Mouse (Mus musculus): Measurements from ENCODE around the gene Msi2. TPM values are rescaled to one million over a fixed set of nuclear protein-coding genes. Genes with fewer than 3 reads are reported as not detected.

Gene Msi2
- polyA plus RNA-seq, 1 experiment from 2014 or later = 15.1 TPM

DNA sequence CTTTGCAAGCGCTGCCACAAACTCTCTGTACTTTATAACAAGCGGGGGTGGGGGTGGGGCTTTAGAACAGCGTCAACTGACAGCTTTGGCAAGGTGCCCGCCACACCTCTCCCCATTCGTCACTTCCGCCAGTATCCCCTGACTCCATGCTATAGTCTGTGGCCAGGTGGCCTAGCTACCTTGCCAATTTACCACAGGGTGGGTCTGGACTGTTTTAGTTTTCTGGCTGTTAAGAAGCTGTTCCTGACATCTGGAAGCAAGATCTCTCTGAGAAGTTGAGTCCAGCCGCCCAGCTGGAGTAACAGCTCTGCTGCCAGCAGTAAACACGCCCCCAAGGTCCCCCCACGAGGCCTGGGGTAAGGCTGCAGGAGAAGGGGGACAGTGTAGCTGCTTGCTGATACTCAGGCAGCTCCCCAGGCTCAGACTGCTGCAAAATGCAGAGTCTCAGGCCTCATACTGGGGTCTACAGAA lies 292.6 kb downstream of the Msi2 start:
- peak; percentile 89 for ATAC-seq (ENCODE audit: low read depth)
- Histone ChIP-seq H3K9ac (ENCODE audit: low read length) (no peak overlapping the region), H3K27me3 (ENCODE audit: control insufficient read depth, insufficient read depth, low read depth, low read length) (no peaks in the 10 kb centered on the region), H3K9me3 (ENCODE audit: control insufficient read depth, low read length) (no peaks in the 10 kb centered on the region), H3K27ac (ENCODE audit: low read length) (peak overlapping the region; percentile 23; the same call in 1 of the 2 replicates), H3K36me3 (ENCODE audit: control insufficient read depth, insufficient read depth, low read length) (no peaks in the 10 kb centered on the region), H3K4me2 (ENCODE audit: low read depth, low read length) (no peak overlapping the region), H3K4me1 (replicated peaks; ENCODE audit: control insufficient read depth, insufficient read depth, low read length) (peaks cover 31% of the 10 kb centered on the region), H3K4me3 (ENCODE audit: low read length) (no peak overlapping the region)
- WGBS = 25% methylated on average over 9 of the region's 9 CpGs

- WGBS = 59% methylated on average over 20 of the region's 20 CpGs
- Histone ChIP-seq H3K4me1 (replicated peaks; ENCODE audit: control insufficient read depth, insufficient read depth, low read length) (peaks cover 38% of the 10 kb centered on the region), H3K9ac (ENCODE audit: low read length) (no peak overlapping the region), H3K27me3 (ENCODE audit: control insufficient read depth, insufficient read depth, low read depth, low read length) (no peaks in the 10 kb centered on the region), H3K36me3 (ENCODE audit: control insufficient read depth, insufficient read depth, low read length) (no peaks in the 10 kb centered on the region), H3K4me2 (ENCODE audit: low read depth, low read length) (no peak overlapping the region), H3K27ac (ENCODE audit: low read length) (no peak overlapping the region), H3K4me3 (ENCODE audit: low read length) (no peak overlapping the region), H3K9me3 (ENCODE audit: control insufficient read depth, low read length) (no peaks in the 10 kb centered on the region)
- no peak for ATAC-seq (ENCODE audit: low read depth)
Observed at GRCm38 (mm10) chr11:88424034-88424767, 294.1 kb downstream of the Msi2 start.

DNA sequence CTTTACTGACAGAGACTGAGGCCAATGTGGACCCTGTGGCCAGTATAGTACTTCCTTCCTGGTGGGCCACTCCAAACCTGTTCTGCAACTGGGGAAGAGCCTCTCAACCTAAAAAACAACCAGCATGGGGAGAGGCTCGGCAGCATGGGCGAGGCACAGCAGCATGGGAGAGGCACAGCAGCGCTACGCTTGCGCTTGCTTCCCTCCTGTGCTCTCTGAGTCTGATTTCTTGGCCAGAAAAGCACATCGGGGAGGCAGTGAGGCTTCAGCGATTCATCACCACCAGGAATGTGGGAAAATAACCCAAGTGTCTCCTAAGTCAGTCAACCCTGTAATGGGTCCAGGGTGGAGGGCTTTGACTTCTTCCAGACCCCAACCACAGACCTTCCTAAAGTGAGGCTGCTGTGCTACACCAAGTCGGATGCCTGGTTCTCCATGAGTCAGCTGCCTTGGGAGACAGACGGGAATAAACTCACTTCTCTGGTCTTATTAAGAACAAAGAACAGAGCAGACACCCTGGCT lies 297.2 kb downstream of the Msi2 start:
- peaks cover 38% of the 10 kb centered on the region for H3K4me1 ChIP-seq (replicated peaks; ENCODE audit: control insufficient read depth, insufficient read depth, low read length)
- H3K27me3 ChIP-seq (ENCODE audit: control insufficient read depth, insufficient read depth, low read depth, low read length) = no peaks in the 10 kb centered on the region
- ATAC-seq (ENCODE audit: low read depth) = no peak
- WGBS = 47% methylated on average over 9 of the region's 9 CpGs
- no peak overlapping the region for H3K27ac ChIP-seq (ENCODE audit: low read length)
- H3K4me2 ChIP-seq (ENCODE audit: low read depth, low read length) = no peak overlapping the region
- H3K9ac ChIP-seq (ENCODE audit: low read length) = no peak overlapping the region
- no peaks in the 10 kb centered on the region for H3K36me3 ChIP-seq (ENCODE audit: control insufficient read depth, insufficient read depth, low read length)
- no peaks in the 10 kb centered on the region for H3K9me3 ChIP-seq (ENCODE audit: control insufficient read depth, low read length)
- H3K4me3 ChIP-seq (ENCODE audit: low read length) = no peak overlapping the region

DNA sequence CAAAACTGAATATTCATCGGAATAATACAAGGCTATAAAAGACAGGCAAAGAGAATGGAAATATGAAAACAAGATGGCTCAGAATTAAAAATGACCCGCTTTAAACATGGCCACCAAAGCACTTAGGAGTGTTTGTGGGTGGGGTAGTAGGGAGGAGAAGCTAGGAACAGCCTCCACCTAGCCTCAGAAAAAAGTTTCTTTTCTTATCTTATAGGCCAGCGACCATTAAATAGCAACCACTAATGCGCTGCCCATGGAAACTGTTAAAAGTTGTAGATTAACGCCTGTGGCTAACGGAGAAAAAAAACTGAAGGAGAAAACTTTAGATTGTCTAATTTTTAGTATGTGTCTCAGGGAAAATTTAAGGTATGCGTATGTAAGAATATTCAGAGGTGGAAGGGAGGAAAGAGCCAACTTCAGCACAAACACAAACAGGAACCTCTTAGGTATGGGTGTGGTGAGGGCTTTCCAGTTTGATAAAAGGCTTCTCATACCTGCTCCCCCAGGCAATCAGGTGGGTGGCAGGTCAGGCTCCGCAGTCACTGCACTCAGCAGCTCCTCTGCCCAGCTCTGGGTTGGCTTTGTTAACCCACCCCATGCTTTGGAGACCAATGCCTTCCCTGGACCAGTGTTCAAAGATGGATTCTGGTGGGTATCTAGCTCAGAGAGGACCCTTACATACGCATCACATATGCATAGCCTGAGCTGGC lies 298.5 kb downstream of the Msi2 start:
- H3K4me1 ChIP-seq (replicated peaks; ENCODE audit: control insufficient read depth, insufficient read depth, low read length) = peaks cover 25% of the 10 kb centered on the region
- no peak overlapping the region for H3K4me3 ChIP-seq (ENCODE audit: low read length)
- no peak overlapping the region for H3K9ac ChIP-seq (ENCODE audit: low read length)
- no peaks in the 10 kb centered on the region for H3K27me3 ChIP-seq (ENCODE audit: control insufficient read depth, insufficient read depth, low read depth, low read length)
- 71% methylated on average over 9 of the region's 9 CpGs for WGBS
- no peak for ATAC-seq (ENCODE audit: low read depth)
- H3K27ac ChIP-seq (ENCODE audit: low read length) = no peak overlapping the region
- no peaks in the 10 kb centered on the region for H3K36me3 ChIP-seq (ENCODE audit: control insufficient read depth, insufficient read depth, low read length)
- no peaks in the 10 kb centered on the region for H3K9me3 ChIP-seq (ENCODE audit: control insufficient read depth, low read length)
- no peak overlapping the region for H3K4me2 ChIP-seq (ENCODE audit: low read depth, low read length)

DNA sequence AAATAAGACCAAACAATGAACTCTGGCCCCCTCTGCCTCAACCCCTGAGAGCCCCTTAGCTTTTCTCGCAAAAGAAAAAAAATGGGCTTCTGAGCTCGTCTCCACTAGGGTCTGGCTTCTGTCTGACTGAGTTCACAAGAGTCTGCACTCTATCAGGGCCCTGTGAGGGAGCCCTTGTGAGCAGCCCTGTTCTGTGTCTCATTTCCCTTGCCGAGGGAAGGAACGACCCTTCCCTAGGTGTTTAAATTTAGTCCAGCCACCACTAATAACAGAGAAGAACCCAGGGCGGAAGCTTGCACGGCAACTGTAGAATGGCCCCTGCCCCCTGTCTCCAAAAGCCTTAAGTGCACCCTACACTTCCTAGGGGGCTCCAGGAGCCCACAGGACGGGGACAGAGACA lies 299.2 kb downstream of the Msi2 start:
- H3K9ac ChIP-seq (ENCODE audit: low read length) = no peak overlapping the region
- ATAC-seq (ENCODE audit: low read depth) = no peak
- H3K9me3 ChIP-seq (ENCODE audit: control insufficient read depth, low read length) = no peaks in the 10 kb centered on the region
- no peak overlapping the region for H3K4me3 ChIP-seq (ENCODE audit: low read length)
- no peaks in the 10 kb centered on the region for H3K36me3 ChIP-seq (ENCODE audit: control insufficient read depth, insufficient read depth, low read length)
- H3K4me1 ChIP-seq (replicated peaks; ENCODE audit: control insufficient read depth, insufficient read depth, low read length) = peaks cover 21% of the 10 kb centered on the region
- 50% methylated on average over 7 of the region's 7 CpGs for WGBS
- no peak overlapping the region for H3K4me2 ChIP-seq (ENCODE audit: low read depth, low read length)
- H3K27me3 ChIP-seq (ENCODE audit: control insufficient read depth, insufficient read depth, low read depth, low read length) = no peaks in the 10 kb centered on the region
- no peak overlapping the region for H3K27ac ChIP-seq (ENCODE audit: low read length)

DNA sequence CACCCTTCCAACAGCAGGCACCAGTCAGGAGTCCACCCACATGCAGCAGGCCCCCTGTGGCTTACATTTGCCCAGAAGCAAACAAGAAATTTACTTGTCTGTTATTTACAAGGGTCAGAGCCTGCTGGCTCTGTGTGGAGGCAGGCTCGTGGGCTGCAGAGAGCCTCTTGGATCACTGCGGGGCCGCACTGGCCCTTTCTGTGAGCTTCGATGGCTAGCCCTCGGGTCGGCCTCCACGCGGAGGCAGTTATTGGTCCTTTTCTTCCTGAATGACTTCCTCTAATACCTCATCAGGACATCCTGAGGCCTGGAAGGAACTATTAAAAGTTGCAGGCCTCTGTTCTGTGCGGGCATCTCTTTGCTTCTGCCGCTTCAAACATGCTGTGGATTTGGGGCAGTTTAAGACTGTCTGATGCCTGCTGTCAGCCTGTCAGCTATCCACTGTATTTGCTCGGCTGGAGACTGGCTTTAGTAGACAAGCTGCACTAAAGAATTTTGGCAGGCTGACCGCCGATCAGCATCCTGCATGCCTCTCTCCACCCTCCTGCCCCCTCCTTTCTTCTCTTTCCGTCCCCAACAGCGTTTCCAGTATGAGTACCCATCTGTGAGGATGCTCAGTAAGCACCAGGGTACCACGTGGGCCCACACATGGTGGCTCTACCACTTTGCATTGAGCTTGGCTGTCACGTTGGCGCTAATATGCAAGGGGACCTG lies 304.0 kb downstream of the Msi2 start:
- H3K4me2 ChIP-seq (ENCODE audit: low read depth, low read length) = no peak overlapping the region
- H3K27ac ChIP-seq (ENCODE audit: low read length) = no peak overlapping the region
- no peak overlapping the region for H3K9ac ChIP-seq (ENCODE audit: low read length)
- 0 out of 2 replicates have a peak, but pooled peaks have one; percentile 15 for ATAC-seq (ENCODE audit: low read depth)
- 58% methylated on average over 18 of the region's 18 CpGs for WGBS
- H3K9me3 ChIP-seq (ENCODE audit: control insufficient read depth, low read length) = no peaks in the 10 kb centered on the region
- peaks cover 8% of the 10 kb centered on the region; the same call in 1 of the 2 replicates for H3K4me1 ChIP-seq (replicated peaks; ENCODE audit: control insufficient read depth, insufficient read depth, low read length)
- H3K27me3 ChIP-seq (ENCODE audit: control insufficient read depth, insufficient read depth, low read depth, low read length) = no peaks in the 10 kb centered on the region
- H3K36me3 ChIP-seq (ENCODE audit: control insufficient read depth, insufficient read depth, low read length) = peaks cover 4% of the 10 kb centered on the region; the same call in 1 of the 2 replicates
- no peak overlapping the region for H3K4me3 ChIP-seq (ENCODE audit: low read length)

DNA sequence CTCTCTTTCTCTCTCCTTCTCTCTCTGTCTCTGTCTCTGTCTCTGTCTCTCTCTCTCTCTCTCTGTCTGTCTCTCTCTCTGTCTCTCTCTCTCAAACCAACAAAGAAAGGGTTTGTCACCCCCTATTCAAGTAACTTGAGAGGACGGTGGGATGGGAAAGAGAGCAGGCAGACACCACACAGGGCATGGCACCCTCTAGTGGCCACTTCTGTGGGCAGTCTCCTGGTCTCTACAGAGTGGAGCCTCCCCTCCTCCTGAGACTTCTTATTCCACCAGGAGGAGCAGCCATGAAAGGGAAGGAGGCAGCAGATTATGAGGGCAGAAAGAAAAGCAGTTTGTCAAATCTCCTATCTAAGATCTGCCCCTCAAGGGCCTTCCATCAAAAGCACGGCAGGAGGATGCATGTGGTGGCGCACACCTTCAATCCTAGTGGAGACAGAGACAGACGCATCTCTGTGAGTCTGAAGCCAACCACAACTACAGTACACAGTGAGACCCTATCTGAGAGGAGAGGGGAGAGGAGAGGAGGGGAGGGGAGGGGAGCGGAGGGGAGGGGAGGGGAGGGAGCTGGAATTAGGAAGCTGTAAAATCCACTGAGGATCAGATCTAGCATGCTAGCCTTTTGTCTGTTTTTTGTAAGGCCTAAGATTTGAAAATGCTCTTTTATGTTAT lies 305.8 kb downstream of the Msi2 start:
- WGBS = 48% methylated on average over 4 of the region's 5 CpGs
- H3K27ac ChIP-seq (ENCODE audit: low read length) = no peak overlapping the region
- no peaks in the 10 kb centered on the region for H3K9me3 ChIP-seq (ENCODE audit: control insufficient read depth, low read length)
- peaks cover 4% of the 10 kb centered on the region; the same call in 1 of the 2 replicates for H3K36me3 ChIP-seq (ENCODE audit: control insufficient read depth, insufficient read depth, low read length)
- H3K4me1 ChIP-seq (replicated peaks; ENCODE audit: control insufficient read depth, insufficient read depth, low read length) = peaks cover 4% of the 10 kb centered on the region; the same call in 1 of the 2 replicates
- H3K4me3 ChIP-seq (ENCODE audit: low read length) = no peak overlapping the region
- ATAC-seq (ENCODE audit: low read depth) = peak; percentile 88
- no peak overlapping the region for H3K9ac ChIP-seq (ENCODE audit: low read length)
- H3K4me2 ChIP-seq (ENCODE audit: low read depth, low read length) = no peak overlapping the region
- H3K27me3 ChIP-seq (ENCODE audit: control insufficient read depth, insufficient read depth, low read depth, low read length) = no peaks in the 10 kb centered on the region

DNA sequence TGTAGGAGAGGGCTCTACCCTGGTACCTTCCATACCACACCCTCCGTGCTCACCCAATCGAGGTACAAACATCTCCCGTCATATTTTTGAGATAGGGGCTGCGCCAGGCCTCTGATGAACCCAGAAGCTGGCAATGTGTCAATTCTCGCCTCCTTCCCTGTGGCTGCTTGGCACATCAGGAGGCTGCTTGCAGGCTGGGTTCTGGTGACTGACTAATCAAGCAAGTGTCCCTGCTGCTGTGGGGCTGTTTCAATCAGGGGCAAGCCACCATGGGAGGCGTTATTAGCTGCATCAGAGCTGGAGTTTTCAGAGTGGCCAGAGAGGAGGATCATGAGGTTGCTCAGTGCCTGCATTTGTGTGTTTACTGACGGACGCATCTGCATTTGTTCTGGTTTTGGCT lies 310.0 kb downstream of the Msi2 start:
- no peak for ATAC-seq (ENCODE audit: low read depth)
- no peak overlapping the region for H3K9ac ChIP-seq (ENCODE audit: low read length)
- no peak overlapping the region for H3K27ac ChIP-seq (ENCODE audit: low read length)
- H3K4me2 ChIP-seq (ENCODE audit: low read depth, low read length) = no peak overlapping the region
- no peak overlapping the region for H3K4me3 ChIP-seq (ENCODE audit: low read length)
- peaks cover 20% of the 10 kb centered on the region for H3K4me1 ChIP-seq (replicated peaks; ENCODE audit: control insufficient read depth, insufficient read depth, low read length)
- H3K9me3 ChIP-seq (ENCODE audit: control insufficient read depth, low read length) = no peaks in the 10 kb centered on the region
- no peaks in the 10 kb centered on the region for H3K27me3 ChIP-seq (ENCODE audit: control insufficient read depth, insufficient read depth, low read depth, low read length)
- 82% methylated on average over 8 of the region's 8 CpGs for WGBS
- H3K36me3 ChIP-seq (ENCODE audit: control insufficient read depth, insufficient read depth, low read length) = no peaks in the 10 kb centered on the region; the same call in 1 of the 2 replicates
